Mouse (Mus musculus): Measurements from ENCODE around the gene Gm17409. TPM values are rescaled to one million over a fixed set of nuclear protein-coding genes. Genes with fewer than 3 reads are reported as not detected.

The Gm17409 gene
- polyA plus RNA-seq, 1 experiment from 2014 or later, result not detected

- no peaks in the 10 kb centered on the region for H3K9me3 ChIP-seq
- WGBS, result 89% methylated on average over 1 of the region's 1 CpGs
- no peaks in the 10 kb centered on the region for H3K27me3 ChIP-seq (ENCODE audit: insufficient read depth, poor library complexity, severe bottlenecking)
- no peaks in the 10 kb centered on the region for H3K36me3 ChIP-seq
- no peak for DNase-seq (ENCODE audit: low spot score)
- H3K27ac ChIP-seq, result no peak overlapping the region
- peaks cover 74% of the 10 kb centered on the region for H3K4me1 ChIP-seq
- no peak overlapping the region for H3K4me3 ChIP-seq
These were observed 48.6 kb downstream of the Gm17409 start for GRCm38 (mm10) chr2:58518517-58518916.

Other genes starting within 250 kb of the Gm17409 start
- 0.75 and 1.1 TPM in 2 replicates for gene Acvr1c, start 112.2 kb upstream of the Gm17409 start, polyA plus RNA-seq (2016; fragmentation: Nextera tagmentation; extraction: Ambion mirVana)
- gene Acvr1, start 97.0 kb downstream of the Gm17409 start, polyA plus RNA-seq (2016; fragmentation: Nextera tagmentation; extraction: Ambion mirVana), result 9.4 and 11.1 TPM in 2 replicates
- gene Upp2, start 97.2 kb downstream of the Gm17409 start, polyA plus RNA-seq (2016; fragmentation: Nextera tagmentation; extraction: Ambion mirVana), result 5.8 and 8.2 TPM in 2 replicates

Data from heart, embryonic 10.5 days (tissue).